Mouse (Mus musculus) mesoderm, embryonic 11.5 days (tissue): ENCODE results near the gene Oas3.

Experiments used
- DNase-seq: peaks from one replicate; pipeline ENCODE4 v3.0.0-alpha.2; 2012; ENCODE audit warnings: low read depth, low spot score

The Oas3 gene

GRCm38 (mm10) chr5:120752786-120753185 is 24.7 kb downstream of the Oas3 start:
- DNase-seq: no peak

- no peak for DNase-seq
Measured at GRCm38 (mm10) chr5:120751206-120751605, 26.3 kb downstream of the Oas3 start.

GRCm38 (mm10) chr5:120749688-120750087 is 27.8 kb downstream of the Oas3 start, which contains the start of gene Oas2:
Gene Oas2 (minus strand): TSS chr5:120749853.
- DNase-seq: no peak

GRCm38 (mm10) chr5:120746451-120746850 is 31.0 kb downstream of the Oas3 start:
- DNase-seq: peak; percentile 64

- DNase-seq: peak; percentile 59
Measured at GRCm38 (mm10) chr5:120742125-120742524, 35.3 kb downstream of the Oas3 start.

- no peak for DNase-seq
Measured at GRCm38 (mm10) chr5:120734380-120734990, 43.0 kb downstream of the Oas3 start.

GRCm38 (mm10) chr5:120733696-120734095 is 43.8 kb downstream of the Oas3 start:
- no peak for DNase-seq

GRCm38 (mm10) chr5:120732740-120733139 is 44.7 kb downstream of the Oas3 start:
- no peak for DNase-seq

GRCm38 (mm10) chr5:120729319-120729718 is 48.1 kb downstream of the Oas3 start:
- no peak for DNase-seq

- no peak for DNase-seq
Measured at GRCm38 (mm10) chr5:120725811-120726455, 51.5 kb downstream of the Oas3 start.

GRCm38 (mm10) chr5:120721005-120721404 is 56.5 kb downstream of the Oas3 start:
- no peak for DNase-seq

- no peak for DNase-seq
Measured at GRCm38 (mm10) chr5:120718600-120719378, 58.7 kb downstream of the Oas3 start.

GRCm38 (mm10) chr5:120717136-120717535 is 60.3 kb downstream of the Oas3 start:
- no peak for DNase-seq

- peak; percentile 76 for DNase-seq
Measured at GRCm38 (mm10) chr5:120714314-120714713, 63.1 kb downstream of the Oas3 start.

- DNase-seq: no peak
Measured at GRCm38 (mm10) chr5:120712721-120713120, 64.7 kb downstream of the Oas3 start.

GRCm38 (mm10) chr5:120711827-120712226 is 65.6 kb downstream of the Oas3 start, which contains the start of gene Dtx1:
Gene Dtx1 (minus strand): TSS chr5:120711927.
- DNase-seq: no peak

GRCm38 (mm10) chr5:120711416-120711815 is 66.0 kb downstream of the Oas3 start:
- no peak for DNase-seq

- DNase-seq: no peak
Measured at GRCm38 (mm10) chr5:120710826-120711248, 66.6 kb downstream of the Oas3 start.

- DNase-seq: peak; percentile 47
Measured at GRCm38 (mm10) chr5:120710161-120710825, 67.2 kb downstream of the Oas3 start.

- no peak for DNase-seq
Measured at GRCm38 (mm10) chr5:120706976-120707375, 70.5 kb downstream of the Oas3 start.

- peak; percentile 59 for DNase-seq
Measured at GRCm38 (mm10) chr5:120706541-120706940, 70.9 kb downstream of the Oas3 start.

- no peak for DNase-seq
Measured at GRCm38 (mm10) chr5:120704421-120704820, 73.0 kb downstream of the Oas3 start.
